Mouse (Mus musculus) midbrain, embryonic 12.5 days (tissue): ENCODE data around the gene Gpn2. TPM values are rescaled to one million over a fixed set of nuclear protein-coding genes. Genes with fewer than 3 reads are reported as not detected.

Source experiments
- microRNA-seq: library from miRNA; unstranded; fragments of <30 nt; microRNA quantifications from one replicate; pipeline ENCODE4, GENCODE M21; 2017
- polyA plus RNA-seq: library from polyadenylated mRNA; unstranded; fragments of >200 nt; fragmentation: Nextera tagmentation; extraction: Ambion mirVana; gene quantifications from 2 replicates; pipeline ENCODE4 v1.2.1, GENCODE M21; 2016

The Gpn2 gene
- polyA plus RNA-seq, 1 experiment from 2014 or later: 25.3 TPM

Small RNA genes within 50 kb of the gene (microRNA-seq; reads per million reads assigned to microRNA genes)
- not detected for gene Gm23158

Other genes with a start within 250 kb of the Gpn2 start
- gene Wdtc1, start 230.9 kb upstream of the Gpn2 start, polyA plus RNA-seq: 24.2 and 26.1 TPM in 2 replicates
- 9.0 and 9.2 TPM in 2 replicates for gene Slc9a1, start 214.7 kb upstream of the Gpn2 start, polyA plus RNA-seq
- 0.13 and 0.60 TPM in 2 replicates for gene Tent5b, start 104.2 kb upstream of the Gpn2 start, polyA plus RNA-seq
- gene Trnp1, start 85.8 kb upstream of the Gpn2 start, polyA plus RNA-seq: 1.9 and 2.3 TPM in 2 replicates
- gene Kdf1, start 65.4 kb upstream of the Gpn2 start, polyA plus RNA-seq: 0.57 and 0.89 TPM in 2 replicates
- gene Nudc, start 38.4 kb upstream of the Gpn2 start, polyA plus RNA-seq: 370 and 391 TPM in 2 replicates
- not detected in 2 replicates for gene Nr0b2, start 31.0 kb upstream of the Gpn2 start, polyA plus RNA-seq
- gene Gpatch3, start 9.6 kb upstream of the Gpn2 start, polyA plus RNA-seq: 10.9 and 11.5 TPM in 2 replicates
- gene Sfn, start 17.8 kb downstream of the Gpn2 start, polyA plus RNA-seq: 6.7 and 9.5 TPM in 2 replicates
- 4.1 and 4.7 TPM in 2 replicates for gene Zdhhc18, start 65.8 kb downstream of the Gpn2 start, polyA plus RNA-seq
- gene Pigv, start 88.3 kb downstream of the Gpn2 start, polyA plus RNA-seq: 18.3 and 19.1 TPM in 2 replicates
- gene Arid1a, start 172.4 kb downstream of the Gpn2 start, polyA plus RNA-seq: 47.7 and 48.5 TPM in 2 replicates